Mouse (Mus musculus) embryonic fibroblast, embryonic 13.5 days (primary cell): ENCODE measurements around the gene Ccdc78.

Experiments used
- CTCF ChIP-seq: IDR thresholded peaks from 2 replicates; pipeline ENCODE4 v1.5.1; 2011; ENCODE audit warnings: mild to moderate bottlenecking, control low read depth, low read length, moderate library complexity, borderline replicate concordance; ENCODE audit not compliant: insufficient read depth
- POLR2A ChIP-seq: IDR thresholded peaks from 2 replicates; pipeline ENCODE4 v1.6.1; 2011; ENCODE audit warnings: low read depth, mild to moderate bottlenecking, control low read depth, low read length, moderate library complexity

- TF ChIP-seq CTCF (no peak), POLR2A (no peak)
Observed at GRCm38 (mm10) chr17:25748238-25748637, 38.1 kb upstream of the Ccdc78 start.
